7 mouse cellular contexts compared by ENCODE assay signal in genomic region chr10:127078001-127078676, GRCm38 (mm10). TPM values are rescaled to one million over a fixed set of nuclear protein-coding genes. Genes with fewer than 3 reads are reported as not detected.
DNase-seq lines count a peak whose midpoint lies in the region; ATAC-seq lines count a peak whose summit lies in the region.

No protein-coding gene starts in this region.

- H3K9ac ChIP-seq in lung, embryonic 15.5 days: no peak overlapping the region
- peak overlapping the region; percentile 50 for H3K9ac ChIP-seq in forebrain, embryonic 16.5 days (replicated peaks; ENCODE audit: low read depth, low read length)
- H3K9ac ChIP-seq in liver, embryonic 12.5 days: no peak overlapping the region
- H3K9ac ChIP-seq in stomach, embryonic 14.5 days (replicated peaks; ENCODE audit: low read depth, low read length): no peak overlapping the region

- DNase-seq in lung, postnatal 10 days: no peak
- DNase-seq in urinary bladder, postnatal 36 days (ENCODE audit: low spot score in 2 of 2): no peak
- DNase-seq in lung, postnatal 14 days: no peak

- H3K36me3 ChIP-seq in lung, embryonic 15.5 days: no peaks in the 10 kb centered on the region
- H3K36me3 ChIP-seq in forebrain, embryonic 16.5 days (ENCODE audit: control insufficient read depth, insufficient read depth): no peaks in the 10 kb centered on the region
- H3K36me3 ChIP-seq in liver, embryonic 12.5 days: no peaks in the 10 kb centered on the region
- no peaks in the 10 kb centered on the region for H3K36me3 ChIP-seq in stomach, embryonic 14.5 days (ENCODE audit: control insufficient read depth, insufficient read depth, low read length)

- H3K27me3 ChIP-seq in lung, embryonic 15.5 days: peaks cover 80% of the 10 kb centered on the region
- peaks cover 11% of the 10 kb centered on the region for H3K27me3 ChIP-seq in forebrain, embryonic 16.5 days (replicated peaks; ENCODE audit: control insufficient read depth, insufficient read depth, low read length)
- H3K27me3 ChIP-seq in liver, embryonic 12.5 days (replicated peaks): peaks cover 81% of the 10 kb centered on the region
- peaks cover 40% of the 10 kb centered on the region for H3K27me3 ChIP-seq in stomach, embryonic 14.5 days (ENCODE audit: control insufficient read depth, insufficient read depth, low read length)

- no peak for ATAC-seq in lung, embryonic 15.5 days (ENCODE audit: borderline replicate concordance, extremely low read depth, low FRiP score, low TSS enrichment)
- peak; percentile 54 for ATAC-seq in forebrain, embryonic 16.5 days
- ATAC-seq in liver, embryonic 12.5 days: no peak
- ATAC-seq in stomach, embryonic 14.5 days (ENCODE audit: insufficient number of reproducible peaks, insufficient read depth, low FRiP score, low read depth): no peak

- H3K4me1 ChIP-seq in lung, embryonic 15.5 days: peaks cover 41% of the 10 kb centered on the region
- H3K4me1 ChIP-seq in forebrain, embryonic 16.5 days (replicated peaks; ENCODE audit: control insufficient read depth, insufficient read depth, low read length): peaks cover 39% of the 10 kb centered on the region
- H3K4me1 ChIP-seq in liver, embryonic 12.5 days: peaks cover 75% of the 10 kb centered on the region
- H3K4me1 ChIP-seq in stomach, embryonic 14.5 days (ENCODE audit: control insufficient read depth, insufficient read depth, low read length): peaks cover 22% of the 10 kb centered on the region

- no peaks in the 10 kb centered on the region for H3K9me3 ChIP-seq in lung, embryonic 15.5 days
- no peaks in the 10 kb centered on the region for H3K9me3 ChIP-seq in forebrain, embryonic 16.5 days (ENCODE audit: control insufficient read depth, low read length)
- H3K9me3 ChIP-seq in liver, embryonic 12.5 days (replicated peaks): no peaks in the 10 kb centered on the region
- H3K9me3 ChIP-seq in stomach, embryonic 14.5 days (ENCODE audit: control insufficient read depth, low read depth, low read length): no peaks in the 10 kb centered on the region

- peak overlapping the region; percentile 85 for H3K4me2 ChIP-seq in lung, embryonic 15.5 days
- peak overlapping the region; percentile 88 for H3K4me2 ChIP-seq in forebrain, embryonic 16.5 days (ENCODE audit: low read length)
- H3K4me2 ChIP-seq in liver, embryonic 12.5 days: peak overlapping the region; percentile 77
- peak overlapping the region; percentile 97 for H3K4me2 ChIP-seq in stomach, embryonic 14.5 days (replicated peaks; ENCODE audit: low read depth, low read length)

- 1% methylated on average over 12 of the region's 12 CpGs for WGBS in lung, embryonic 15.5 days
- WGBS in forebrain, embryonic 16.5 days: 1% methylated on average over 12 of the region's 12 CpGs
- WGBS in liver, embryonic 12.5 days (ENCODE audit: insufficient replicate concordance): 31% methylated on average over 12 of the region's 12 CpGs
- WGBS in stomach, embryonic 14.5 days: 5% methylated on average over 12 of the region's 12 CpGs

- peak overlapping the region; percentile 46 for H3K4me3 ChIP-seq in lung, embryonic 15.5 days
- peak overlapping the region; percentile 79 for H3K4me3 ChIP-seq in forebrain, embryonic 16.5 days (replicated peaks; ENCODE audit: low read length)
- H3K4me3 ChIP-seq in liver, embryonic 12.5 days: peak overlapping the region; percentile 53; the same call in 1 of the 2 replicates
- peak overlapping the region; percentile 44; the same call in 1 of the 2 replicates for H3K4me3 ChIP-seq in stomach, embryonic 14.5 days (ENCODE audit: low read depth, low read length)

- H3K27ac ChIP-seq in lung, embryonic 15.5 days: no peak overlapping the region
- peak overlapping the region; percentile 75 for H3K27ac ChIP-seq in forebrain, embryonic 16.5 days (ENCODE audit: low read length)
- no peak overlapping the region for H3K27ac ChIP-seq in liver, embryonic 12.5 days
- H3K27ac ChIP-seq in stomach, embryonic 14.5 days (ENCODE audit: low read length): no peak overlapping the region

RNA-seq across cellular contexts. Expression of gene Agap2, which starts 3.1 kb away (rescaled TPM):
- 0.05 and 0.07 TPM in 2 replicates for polyA plus RNA-seq in lung, embryonic 15.5 days (2015; fragmentation: Nextera tagmentation; extraction: Ambion mirVana)
- polyA plus RNA-seq in forebrain, embryonic 16.5 days (2015; fragmentation: Nextera tagmentation; extraction: Ambion mirVana): 2.2 and 4.7 TPM in 2 replicates
- 0.92 and 1.6 TPM in 2 replicates for polyA plus RNA-seq in liver, embryonic 12.5 days (2016; fragmentation: Nextera tagmentation; extraction: Ambion mirVana)
- polyA plus RNA-seq in stomach, embryonic 14.5 days (2014; fragmentation: Nextera tagmentation; extraction: Ambion mirVana): 0.27 and 0.56 TPM in 2 replicates

RNA-seq across cellular contexts. Expression of gene Tspan31, which starts 8.1 kb away (rescaled TPM):
- 161 and 175 TPM in 2 replicates for polyA plus RNA-seq in lung, embryonic 15.5 days (2015; fragmentation: Nextera tagmentation; extraction: Ambion mirVana)
- polyA plus RNA-seq in forebrain, embryonic 16.5 days (2015; fragmentation: Nextera tagmentation; extraction: Ambion mirVana): 119 and 120 TPM in 2 replicates
- 75.2 and 81.9 TPM in 2 replicates for polyA plus RNA-seq in liver, embryonic 12.5 days (2016; fragmentation: Nextera tagmentation; extraction: Ambion mirVana)
- 124 and 141 TPM in 2 replicates for polyA plus RNA-seq in stomach, embryonic 14.5 days (2014; fragmentation: Nextera tagmentation; extraction: Ambion mirVana)

RNA-seq across cellular contexts. Expression of gene Cdk4, which starts 14.8 kb away (rescaled TPM):
- polyA plus RNA-seq in lung, embryonic 15.5 days (2015; fragmentation: Nextera tagmentation; extraction: Ambion mirVana): 1,786 and 1,890 TPM in 2 replicates
- 1,494 and 1,664 TPM in 2 replicates for polyA plus RNA-seq in forebrain, embryonic 16.5 days (2015; fragmentation: Nextera tagmentation; extraction: Ambion mirVana)
- polyA plus RNA-seq in liver, embryonic 12.5 days (2016; fragmentation: Nextera tagmentation; extraction: Ambion mirVana): 766 and 777 TPM in 2 replicates
- polyA plus RNA-seq in stomach, embryonic 14.5 days (2014; fragmentation: Nextera tagmentation; extraction: Ambion mirVana): 1,788 and 1,817 TPM in 2 replicates

RNA-seq across cellular contexts. Expression of gene March9, which starts 18.2 kb away (rescaled TPM):
- 0.61 and 0.86 TPM in 2 replicates for polyA plus RNA-seq in lung, embryonic 15.5 days (2015; fragmentation: Nextera tagmentation; extraction: Ambion mirVana)
- 5.3 and 6.6 TPM in 2 replicates for polyA plus RNA-seq in forebrain, embryonic 16.5 days (2015; fragmentation: Nextera tagmentation; extraction: Ambion mirVana)
- 0.06 and 0.20 TPM in 2 replicates for polyA plus RNA-seq in liver, embryonic 12.5 days (2016; fragmentation: Nextera tagmentation; extraction: Ambion mirVana)
- polyA plus RNA-seq in stomach, embryonic 14.5 days (2014; fragmentation: Nextera tagmentation; extraction: Ambion mirVana): 2.0 and 2.3 TPM in 2 replicates

RNA-seq across cellular contexts. Expression of gene Cyp27b1, which starts 30.1 kb away (rescaled TPM):
- polyA plus RNA-seq in lung, embryonic 15.5 days (2015; fragmentation: Nextera tagmentation; extraction: Ambion mirVana): 0.16 and 0.25 TPM in 2 replicates
- 0.20 and 0.26 TPM in 2 replicates for polyA plus RNA-seq in forebrain, embryonic 16.5 days (2015; fragmentation: Nextera tagmentation; extraction: Ambion mirVana)
- polyA plus RNA-seq in liver, embryonic 12.5 days (2016; fragmentation: Nextera tagmentation; extraction: Ambion mirVana): 0.05 and 0.10 TPM in 2 replicates
- polyA plus RNA-seq in stomach, embryonic 14.5 days (2014; fragmentation: Nextera tagmentation; extraction: Ambion mirVana): 0.13 and 0.18 TPM in 2 replicates
